Mouse (Mus musculus) cerebellum, adult 9-11 months (tissue): ENCODE data around the gene Rcn2.
"Not testable (repeated sequence)": the region's sequence is repeated elsewhere in the genome, so short reads cannot be mapped to it uniquely, and the experiment has no call there.

Experiments
- DNase-seq: peaks from one replicate; pipeline ENCODE4 v3.0.0; 2022

Rcn2 gene

GRCm38 (mm10) chr9:56041372-56042180 lies at the start of gene Rcn2:
TSS of gene Rcn2 (plus strand) at chr9:56041845.
- peak; percentile 94 for DNase-seq

DNA sequence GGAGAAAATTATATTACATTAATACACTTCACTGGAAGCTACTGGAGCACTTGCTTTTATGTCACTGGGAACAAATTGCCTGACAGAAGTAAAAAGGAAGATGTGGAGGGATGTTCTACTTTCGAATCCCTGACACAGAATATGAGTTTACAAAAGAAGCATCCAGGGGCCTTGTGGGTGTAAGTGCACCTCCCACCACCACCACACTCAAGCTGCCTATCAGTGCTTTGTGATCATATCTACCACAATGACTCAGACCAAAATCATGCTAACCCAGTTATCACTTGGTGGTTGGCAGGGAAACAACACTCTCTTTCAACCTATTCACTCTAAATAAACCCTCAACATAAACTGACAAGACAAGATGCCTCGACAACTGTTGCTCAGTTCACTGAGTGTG lies 37.0 kb upstream of the Rcn2 start:
- not testable (repeated sequence) for DNase-seq

GRCm38 (mm10) chr9:56010450-56010849 lies 31.2 kb upstream of the Rcn2 start, which contains the start of gene 4930563M21Rik:
TSS of gene 4930563M21Rik (minus strand) at chr9:56010550.
- DNase-seq = no peak

DNA sequence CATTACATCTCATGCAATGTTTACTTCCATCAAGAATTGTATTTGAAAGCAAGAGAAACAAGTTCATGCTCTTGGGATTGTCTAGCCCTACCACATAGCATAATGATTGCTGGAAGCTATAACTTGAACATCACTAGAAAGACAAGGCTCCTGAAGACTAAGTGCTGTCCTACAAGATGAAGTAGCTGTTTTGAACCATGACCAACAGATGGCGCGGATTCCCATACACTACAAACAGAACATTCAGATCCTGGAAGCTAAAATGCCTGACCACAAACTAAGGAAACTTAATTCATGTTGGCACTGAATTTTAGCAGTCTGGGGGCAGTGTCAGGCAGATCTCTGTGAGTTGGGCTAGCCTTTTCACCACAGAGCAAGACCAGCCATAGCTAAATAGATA lies 16.9 kb upstream of the Rcn2 start:
- no peak for DNase-seq

DNA sequence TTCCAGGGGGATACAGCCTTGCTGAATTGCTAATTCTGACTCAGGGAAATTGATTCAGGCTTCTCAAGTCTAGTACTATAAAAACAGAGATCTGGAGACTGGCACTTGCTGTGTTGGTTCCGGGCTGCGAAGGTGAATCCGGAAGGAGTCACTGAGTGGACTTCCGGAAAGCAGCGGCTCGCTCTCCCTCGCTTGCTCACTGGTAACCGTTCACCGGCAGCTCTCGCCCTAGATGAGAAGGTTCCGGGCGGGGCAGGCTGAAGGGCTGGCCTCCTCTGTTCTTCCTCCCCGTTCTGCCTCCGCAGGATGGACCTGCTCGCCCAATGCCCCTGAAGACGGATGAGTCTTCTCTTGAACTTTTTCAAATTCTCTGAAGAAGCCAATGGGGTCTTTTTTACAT lies 14.4 kb upstream of the Rcn2 start:
- no peak for DNase-seq

- no peak for DNase-seq
These were observed 9.4 kb upstream of the Rcn2 start for GRCm38 (mm10) chr9:56032219-56032618.

DNA sequence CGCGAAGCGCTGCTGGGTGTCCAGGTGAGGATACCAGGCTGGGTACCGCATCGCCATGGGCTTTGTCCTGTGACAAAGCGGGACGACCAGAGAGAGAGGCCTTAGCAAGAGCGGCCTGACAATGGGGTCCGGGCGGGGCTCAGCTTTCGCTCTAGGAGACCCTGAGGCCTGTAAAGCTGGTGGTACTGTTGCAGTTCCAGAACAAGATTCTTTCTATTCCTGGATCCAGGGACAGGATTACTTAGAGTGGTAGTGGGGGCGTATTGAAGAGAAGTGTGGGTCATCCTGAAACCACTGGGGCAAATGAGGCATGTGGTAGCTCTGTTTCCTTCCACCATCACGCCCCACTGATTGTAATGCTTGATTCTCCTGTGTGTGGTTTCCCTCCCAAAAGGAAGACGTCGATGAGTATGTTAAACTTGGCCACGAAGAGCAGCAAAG lies 556 bp downstream of the Rcn2 start:
- DNase-seq = no peak

- no peak for DNase-seq
These were observed 12.2 kb downstream of the Rcn2 start for GRCm38 (mm10) chr9:56053796-56054195.

DNA sequence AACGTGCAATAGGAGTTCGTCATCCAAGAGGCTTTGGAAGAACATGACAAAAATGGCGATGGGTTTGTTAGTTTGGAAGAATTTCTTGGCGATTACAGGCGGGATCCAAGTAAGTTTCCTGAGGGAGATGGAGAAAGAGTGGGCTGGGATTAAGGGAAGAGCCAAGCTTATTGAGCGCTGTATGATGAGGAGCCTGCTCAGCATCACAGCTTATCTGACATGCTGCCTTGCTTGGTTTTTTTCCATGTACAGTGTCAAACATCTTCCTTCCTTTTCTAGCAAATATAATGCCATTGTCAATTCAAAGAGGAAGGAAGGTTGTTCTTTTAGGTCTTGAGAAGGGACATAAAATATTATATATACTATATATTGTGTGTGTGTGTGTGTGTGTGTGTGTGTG lies 14.5 kb downstream of the Rcn2 start:
- no peak for DNase-seq

- no peak for DNase-seq
These were observed 20.7 kb downstream of the Rcn2 start for GRCm38 (mm10) chr9:56062336-56062735.

DNA sequence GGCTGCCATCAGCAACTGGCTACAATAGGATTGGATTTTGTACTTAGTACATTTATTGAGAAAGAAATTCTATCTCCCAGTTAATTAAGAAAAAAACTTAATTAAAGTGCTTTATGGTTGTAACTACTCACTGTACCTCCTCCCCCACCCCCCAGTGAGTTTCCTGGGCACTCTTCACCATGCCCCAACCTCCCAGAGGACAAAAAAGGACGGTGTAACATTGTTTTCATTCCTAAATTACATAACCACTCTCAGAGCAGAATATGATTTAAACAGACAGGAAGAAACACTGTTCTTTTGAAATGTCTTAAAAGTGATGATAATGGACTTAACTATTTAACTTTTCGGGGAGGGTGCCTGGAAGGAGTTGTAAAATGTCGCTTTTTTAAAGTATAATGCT lies 23.4 kb downstream of the Rcn2 start:
- no peak for DNase-seq

DNA sequence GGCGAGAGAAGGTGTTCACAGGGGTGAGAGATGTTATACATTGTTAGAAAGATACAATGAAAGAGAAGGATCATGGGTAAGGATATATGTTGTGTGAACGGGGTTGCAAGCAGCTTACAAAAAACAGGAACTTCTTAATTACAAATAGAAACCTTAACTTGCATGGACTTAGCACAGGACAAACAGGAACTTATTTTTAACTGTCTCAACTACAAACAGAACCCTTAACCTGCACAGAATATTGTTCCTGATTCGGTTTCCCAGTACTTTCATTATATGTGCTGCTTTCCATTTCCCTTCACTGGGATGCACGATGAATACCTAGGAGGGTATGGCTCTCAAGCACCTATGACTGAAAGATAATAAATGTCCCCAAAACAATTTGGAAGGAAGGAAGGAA lies 26.3 kb downstream of the Rcn2 start:
- no peak for DNase-seq

DNA sequence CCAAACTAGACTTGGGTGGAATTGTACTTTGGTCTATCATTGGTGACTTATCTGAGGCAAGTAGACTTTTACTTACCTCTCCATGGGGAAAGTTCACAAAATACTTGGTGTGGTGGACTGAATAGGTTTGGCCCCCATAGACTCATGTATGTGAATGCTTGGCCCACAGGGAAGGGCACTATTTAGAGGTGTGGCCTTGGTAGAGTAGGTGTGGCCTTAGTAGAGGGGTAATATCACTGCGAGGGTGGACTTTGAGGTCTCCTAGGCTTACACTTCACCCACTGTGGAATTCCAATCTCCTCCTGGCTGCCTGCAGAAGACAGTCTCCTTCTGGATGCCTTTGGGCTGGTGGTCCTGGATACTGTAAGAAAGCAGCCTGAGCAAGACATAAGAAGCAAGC lies 27.0 kb downstream of the Rcn2 start:
- DNase-seq = no peak

DNA sequence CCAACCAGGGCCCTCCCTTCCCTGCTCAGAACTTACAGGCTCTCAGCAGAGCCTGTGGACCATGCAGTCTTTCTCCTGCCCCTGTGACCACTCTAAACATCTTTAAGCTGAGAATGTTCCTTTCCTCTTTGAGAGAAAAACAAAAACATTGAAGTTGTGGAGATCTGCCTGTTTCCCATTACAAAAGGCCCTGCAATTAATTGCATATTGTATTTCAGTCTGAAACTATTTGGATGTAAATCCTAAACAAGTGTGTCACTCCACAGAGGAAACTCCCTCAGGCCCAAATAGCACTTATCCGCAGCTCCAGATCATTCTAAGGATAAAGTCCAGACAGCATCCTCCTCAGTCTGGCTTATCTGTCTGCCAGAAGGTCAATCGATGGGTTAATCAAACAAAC lies 31.2 kb downstream of the Rcn2 start:
- no peak for DNase-seq

GRCm38 (mm10) chr9:56074863-56075262 lies 33.2 kb downstream of the Rcn2 start:
- no peak for DNase-seq

DNA sequence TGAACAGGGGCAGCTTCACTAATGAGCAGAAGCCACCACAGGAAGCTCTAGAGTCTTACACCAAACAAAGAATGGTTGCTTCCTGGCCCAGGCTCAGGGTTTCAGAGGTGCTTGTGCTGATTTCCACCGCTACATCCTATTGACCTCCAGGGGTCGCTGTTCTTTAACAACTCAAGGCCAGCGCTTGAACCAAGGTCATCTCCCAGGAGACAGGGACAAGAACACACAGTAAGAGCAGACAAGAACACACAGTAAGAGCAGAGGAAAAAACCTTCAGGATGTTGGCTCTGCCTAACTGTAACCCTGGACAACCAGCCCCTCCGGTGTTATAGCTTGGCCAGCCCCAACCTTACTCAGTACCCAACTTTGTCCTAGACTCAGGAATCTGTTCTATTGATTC lies 33.6 kb downstream of the Rcn2 start:
- peak; percentile 52 for DNase-seq

DNA sequence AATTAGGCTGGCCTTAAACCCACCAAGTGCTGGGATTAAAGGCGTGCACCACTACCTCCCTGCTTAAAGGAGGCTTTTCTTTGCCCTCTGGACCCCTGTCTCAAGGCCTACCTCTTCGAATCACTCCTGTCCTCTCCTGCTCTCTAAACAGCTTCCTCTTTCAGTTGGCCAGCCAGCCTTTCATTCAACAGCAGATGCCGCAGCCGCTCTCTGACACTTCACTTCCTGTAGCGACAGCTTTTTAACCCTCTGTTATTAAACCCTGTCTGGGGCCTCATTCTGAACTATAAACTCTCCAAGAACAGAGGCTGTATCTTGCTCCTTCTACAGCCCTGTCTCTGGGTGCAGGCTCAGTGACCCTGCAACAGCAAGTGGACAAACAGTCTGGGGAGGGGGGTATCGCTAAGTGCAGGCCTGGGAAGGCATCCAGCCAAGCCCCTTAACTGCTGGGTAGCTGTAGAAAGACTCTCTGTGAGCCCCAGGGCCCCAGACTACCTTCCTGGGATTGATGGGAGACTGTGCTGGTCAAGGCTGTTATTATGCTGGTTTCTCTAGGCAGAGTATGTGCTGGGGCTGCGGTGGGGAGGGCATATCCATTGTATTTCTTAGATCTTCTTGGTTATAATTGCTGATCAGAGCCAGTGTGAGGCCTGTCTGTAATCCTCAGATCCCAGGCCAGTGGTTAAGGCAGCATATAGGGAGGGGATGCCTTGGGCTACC lies 34.4 kb downstream of the Rcn2 start:
- DNase-seq = no peak

DNA sequence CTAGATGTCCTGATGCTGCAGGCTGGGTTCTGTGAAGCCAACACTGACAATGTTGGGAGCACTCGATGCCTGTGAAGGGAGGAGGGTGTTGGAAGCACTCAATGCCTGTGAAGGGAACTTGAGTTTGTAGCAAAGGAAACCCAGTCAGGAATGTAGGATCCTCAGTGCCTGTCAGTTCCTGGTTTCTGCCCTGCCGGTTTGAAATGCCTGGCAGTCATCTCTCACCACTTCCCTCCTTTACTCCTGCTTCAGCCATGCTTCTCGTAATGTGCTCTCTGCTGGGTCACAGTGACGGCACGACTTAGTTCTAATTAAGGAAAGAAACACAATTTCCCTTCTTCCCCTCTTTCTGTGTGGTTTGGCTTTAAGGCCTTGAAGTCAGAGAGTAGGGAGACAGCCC lies 37.9 kb downstream of the Rcn2 start:
- DNase-seq = no peak

DNA sequence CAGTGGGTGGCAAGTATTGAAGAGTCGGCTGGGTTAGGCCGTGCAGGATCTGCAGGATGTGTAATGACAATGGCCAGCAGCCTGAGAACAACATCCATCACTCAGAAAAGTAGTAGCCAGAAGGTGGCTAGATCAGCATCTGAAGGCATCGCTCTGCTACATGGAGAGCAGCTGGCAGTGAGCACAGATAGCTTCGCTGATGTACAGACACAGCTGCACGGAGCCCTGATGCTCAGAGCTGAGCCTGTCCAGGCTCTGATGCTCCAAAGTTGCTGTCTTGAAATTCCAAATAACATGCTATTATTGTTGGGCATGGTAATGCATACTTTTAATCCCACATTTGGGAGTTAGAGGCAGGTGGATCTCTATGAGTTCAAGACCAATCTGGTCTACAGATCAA lies 44.9 kb downstream of the Rcn2 start:
- DNase-seq = no peak

- DNase-seq = peak; percentile 41
These were observed 48.3 kb downstream of the Rcn2 start, which contains the start of gene Pstpip1 for GRCm38 (mm10) chr9:56089778-56090520. TSS of gene Pstpip1 (plus strand) at chr9:56089962.

GRCm38 (mm10) chr9:56090546-56091225 lies 49.0 kb downstream of the Rcn2 start:
- no peak for DNase-seq

DNA sequence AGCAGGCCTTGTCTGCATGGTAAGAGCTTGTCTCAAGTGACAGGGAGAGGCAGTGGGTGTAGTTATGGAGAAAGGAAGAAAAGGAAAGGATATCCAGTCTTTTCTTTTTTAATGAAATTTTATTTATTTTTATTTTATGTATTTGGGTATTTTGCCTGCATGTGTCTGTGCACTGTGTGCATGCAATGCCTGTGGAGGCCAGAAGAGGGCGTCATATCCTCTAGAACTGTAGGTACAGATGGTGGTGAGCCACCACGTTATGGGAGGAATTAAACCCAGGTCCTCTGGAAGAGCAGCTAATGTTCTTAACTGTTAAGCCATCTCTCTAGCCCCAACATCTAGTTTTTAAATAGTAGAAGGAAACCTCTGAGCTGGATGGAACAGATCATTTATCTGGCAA lies 50.5 kb downstream of the Rcn2 start:
- no peak for DNase-seq
